Mouse (Mus musculus) spleen, adult 2 months (tissue): ENCODE measurements around the gene Tns1. TPM values are rescaled to one million over a fixed set of nuclear protein-coding genes. Genes with fewer than 3 reads are reported as not detected.

ENCODE experiments used
- DNase-seq, 2 experiments: peaks; one replicate each; pipeline versions ENCODE4 v3.0.0 to v3.0.0-alpha.2; 2012 to 2021; ENCODE audit warnings: low spot score in 2 of 2, low read depth in 1 of 2
- H3K27ac ChIP-seq: fragments of 200-500 bp; 2 replicates; pipeline ENCODE4 v1.5.1; 2012; ENCODE audit warnings: low read length, inconsistent platforms; ENCODE audit not compliant: insufficient read depth
- H3K27me3 ChIP-seq: fragments of 200-500 bp; 2 replicates; pipeline ENCODE4 v1.6.1; 2012; ENCODE audit warnings: mild to moderate bottlenecking, moderate library complexity, low read length, inconsistent platforms; ENCODE audit not compliant: control insufficient read depth, insufficient read depth
- H3K36me3 ChIP-seq: fragments of 200-500 bp; 2 replicates; pipeline ENCODE4 v1.6.1; 2012; ENCODE audit warnings: mild to moderate bottlenecking, low read length, inconsistent platforms; ENCODE audit not compliant: control insufficient read depth, insufficient read depth
- H3K4me1 ChIP-seq: fragments of 200-500 bp; 2 replicates; pipeline ENCODE4 v1.6.1; 2011; ENCODE audit warnings: inconsistent platforms; ENCODE audit not compliant: control insufficient read depth, insufficient read depth, insufficient read length
- H3K4me3 ChIP-seq: fragments of 200-500 bp; 2 replicates; pipeline ENCODE4 v1.5.1; 2011; ENCODE audit warnings: mild to moderate bottlenecking, inconsistent platforms; ENCODE audit not compliant: insufficient read depth, insufficient read length; ENCODE audit errors: extremely low read depth
- CTCF ChIP-seq: fragments of 200-500 bp; IDR thresholded peaks from 2 replicates; pipeline ENCODE4 v1.5.1; 2011; ENCODE audit warnings: mild to moderate bottlenecking, inconsistent platforms; ENCODE audit not compliant: insufficient read depth, insufficient read length, insufficient replicate concordance; ENCODE audit errors: extremely low read depth
- POLR2A ChIP-seq: fragments of 200-500 bp; IDR thresholded peaks from 2 replicates; pipeline ENCODE4 v1.6.1; 2011; ENCODE audit warnings: low read depth, low read length, inconsistent platforms
- WGBS: fragments of 180-500 bp; shearing (Covaris S2); methylation state at CpG from one replicate; pipeline ENCODE4 v1.1.7; 2018; 5-methylcytosine and 5-hydroxymethylcytosine counted together
- polyA plus RNA-seq: library from polyadenylated mRNA; depleted of rRNA; stranded (reverse); fragments of >200 nt; gene quantifications from 2 replicates; pipeline ENCODE4 v1.2.3, GENCODE M21; 2012

Gene Tns1
- polyA plus RNA-seq, 1 experiment: 80.4 TPM

DNA sequence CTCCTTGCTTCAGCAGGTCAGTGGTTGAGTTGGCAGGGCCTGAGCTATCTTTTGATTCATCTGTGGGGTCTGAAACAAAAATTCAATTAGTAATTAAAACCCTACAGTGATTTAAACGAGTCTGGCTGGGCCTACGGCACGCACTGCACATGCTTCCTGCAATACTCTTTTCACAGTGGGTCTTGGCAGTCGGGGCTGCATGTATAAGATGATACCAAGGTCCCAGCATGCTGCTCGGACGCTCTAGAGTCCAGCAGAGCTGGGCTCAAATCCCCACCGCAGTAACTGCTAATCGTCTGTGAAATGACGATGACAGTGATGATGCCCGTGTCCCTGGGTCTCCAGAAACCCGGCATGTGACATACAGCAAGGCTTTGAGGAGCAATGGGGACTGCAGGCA is 206.2 kb downstream of the Tns1 start:
- Histone ChIP-seq H3K36me3 (no peaks in the 10 kb centered on the region), H3K27ac (no peak overlapping the region), H3K4me3 (no peak overlapping the region), H3K4me1 (no peaks in the 10 kb centered on the region), H3K27me3 (no peaks in the 10 kb centered on the region)
- 92% methylated on average over 11 of the region's 11 CpGs for WGBS
- TF ChIP-seq CTCF (no peak), POLR2A (no peak)
- DNase-seq: no peak

DNA sequence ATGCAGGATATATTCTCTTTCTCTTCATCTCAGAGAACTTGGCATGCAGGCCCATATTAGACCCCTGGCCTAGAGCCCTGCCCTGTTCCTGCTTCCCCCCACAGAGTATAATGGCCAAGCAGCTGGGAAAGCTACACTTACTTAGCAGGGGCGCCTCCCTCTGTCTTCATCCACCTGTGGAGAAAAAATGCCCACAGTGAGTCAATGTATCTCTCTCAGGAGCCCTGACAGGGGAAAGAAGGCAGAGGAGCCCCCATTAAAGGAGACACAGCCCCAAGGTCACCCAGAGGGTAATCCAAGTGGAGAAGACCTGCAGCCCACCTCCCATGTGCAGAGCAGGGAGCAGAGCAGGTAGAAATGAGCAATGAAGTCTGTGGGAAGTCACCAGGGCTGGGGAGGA is 208.0 kb downstream of the Tns1 start:
- WGBS: 83% methylated on average over 1 of the region's 1 CpGs
- Histone ChIP-seq H3K4me3 (no peak overlapping the region), H3K27me3 (no peaks in the 10 kb centered on the region), H3K36me3 (no peaks in the 10 kb centered on the region), H3K27ac (no peak overlapping the region), H3K4me1 (no peaks in the 10 kb centered on the region)
- no peak for DNase-seq
- TF ChIP-seq POLR2A: no peak
- TF ChIP-seq CTCF: no peak

GRCm38 (mm10) chr1:73915218-73916070 is 208.8 kb downstream of the Tns1 start:
- WGBS: 63% methylated on average over 8 of the region's 8 CpGs
- H3K27ac ChIP-seq: no peak overlapping the region
- no peak overlapping the region for H3K4me3 ChIP-seq
- no peak for DNase-seq
- no peaks in the 10 kb centered on the region for H3K36me3 ChIP-seq
- H3K4me1 ChIP-seq: no peaks in the 10 kb centered on the region; the same call in 1 of the 2 replicates
- no peaks in the 10 kb centered on the region for H3K27me3 ChIP-seq
- no peak for TF ChIP-seq CTCF
- TF ChIP-seq POLR2A: no peak

GRCm38 (mm10) chr1:73914076-73914475 is 210.2 kb downstream of the Tns1 start:
- Histone ChIP-seq H3K4me1 (no peaks in the 10 kb centered on the region; the same call in 1 of the 2 replicates), H3K4me3 (no peak overlapping the region), H3K27ac (no peak overlapping the region), H3K36me3 (no peaks in the 10 kb centered on the region), H3K27me3 (no peaks in the 10 kb centered on the region)
- TF ChIP-seq CTCF (no peak), POLR2A (no peak)
- no peak for DNase-seq
- WGBS: 66% methylated on average over 9 of the region's 9 CpGs

- Histone ChIP-seq H3K4me1 (no peaks in the 10 kb centered on the region; the same call in 1 of the 2 replicates), H3K4me3 (no peak overlapping the region), H3K27ac (no peak overlapping the region), H3K27me3 (no peaks in the 10 kb centered on the region), H3K36me3 (no peaks in the 10 kb centered on the region)
- WGBS: 91% methylated on average over 19 of the region's 19 CpGs
- TF ChIP-seq CTCF: no peak
- TF ChIP-seq POLR2A: no peak
- no peak for DNase-seq
These were observed 210.9 kb downstream of the Tns1 start for GRCm38 (mm10) chr1:73913071-73914005.

- no peak for TF ChIP-seq POLR2A
- TF ChIP-seq CTCF: no peak
- WGBS: 95% methylated on average over 10 of the region's 10 CpGs
- no peaks in the 10 kb centered on the region; the same call in 1 of the 2 replicates for H3K4me1 ChIP-seq
These were observed 211.8 kb downstream of the Tns1 start for GRCm38 (mm10) chr1:73912466-73912865.

More at GRCm38 (mm10) chr1:73912466-73912865, 211.8 kb downstream of the Tns1 start:
- no peaks in the 10 kb centered on the region for H3K36me3 ChIP-seq
- H3K4me3 ChIP-seq: no peak overlapping the region
- DNase-seq: no peak
- H3K27me3 ChIP-seq: no peaks in the 10 kb centered on the region
- no peak overlapping the region for H3K27ac ChIP-seq
